Mouse (Mus musculus): ENCODE data around the gene Iqcg. TPM values are rescaled to one million over a fixed set of nuclear protein-coding genes. Genes with fewer than 3 reads are reported as not detected.

Gene Iqcg
- total RNA-seq (2014; rRNA removed) (2.0 and 5.7 TPM in 2 replicates), polyA plus RNA-seq (2015; fragmentation: Nextera tagmentation; extraction: Ambion mirVana) (4.8 and 5.9 TPM in 2 replicates)

GRCm38 (mm10) chr16:33056095-33056785, at the start of gene Iqcg, which contains the start of gene Rpl35a:
Gene Iqcg (minus strand): TSS chr16:33056218.
Gene Rpl35a (plus strand): TSS chr16:33056453.
- no peaks in the 10 kb centered on the region for H3K9me3 ChIP-seq (ENCODE audit: low read length)
- DNase-seq (ENCODE audit: low spot score) (peak; percentile 95), ATAC-seq (peak; percentile 95)
- H3K27me3 ChIP-seq (ENCODE audit: insufficient read depth, low read length) = no peaks in the 10 kb centered on the region
- TF ChIP-seq CTCF (IDR thresholded peaks at IDR 0.05; ENCODE audit: low read depth) = no peak
- 0 out of 2 replicates have a peak, but pooled peaks cover 5% of the 10 kb centered on the region for H3K4me1 ChIP-seq (ENCODE audit: insufficient read depth, low read length)
- H3K4me2 ChIP-seq (ENCODE audit: low read depth, low read length) = peak within 1 kb of the TSS; percentile 80
- peak within 1 kb of the TSS; percentile 94 for H3K27ac ChIP-seq
- peak within 1 kb of the TSS; percentile 92 for H3K4me3 ChIP-seq (ENCODE audit: low read length)
- peak within 1 kb of the TSS; percentile 93 for H3K9ac ChIP-seq (replicated peaks; ENCODE audit: low read length)
- under 1% methylated on average over 47 of the region's 47 CpGs for WGBS
- H3K36me3 ChIP-seq (ENCODE audit: insufficient read depth, low read length) = peaks cover 21% of the 10 kb centered on the region; the same call in 1 of the 2 replicates

GRCm38 (mm10) chr16:33085666-33086065, 29.6 kb upstream of the Iqcg start:
- peaks cover 11% of the 10 kb centered on the region; the same call in 1 of the 2 replicates for H3K36me3 ChIP-seq (ENCODE audit: insufficient read depth, low read length)
- no peak overlapping the region for H3K9ac ChIP-seq (replicated peaks; ENCODE audit: low read length)
- H3K4me1 ChIP-seq (ENCODE audit: insufficient read depth, low read length) = no peaks in the 10 kb centered on the region
- ATAC-seq = no peak
- no peak for TF ChIP-seq CTCF (IDR thresholded peaks at IDR 0.05; ENCODE audit: low read depth)
- H3K9me3 ChIP-seq (ENCODE audit: low read length) = no peaks in the 10 kb centered on the region
- no peak for DNase-seq (ENCODE audit: low spot score)
- H3K27ac ChIP-seq = no peak overlapping the region
- no peak overlapping the region for H3K4me3 ChIP-seq (ENCODE audit: low read length)
- WGBS = 65% methylated on average over 8 of the region's 8 CpGs
- no peak overlapping the region for H3K4me2 ChIP-seq (ENCODE audit: low read depth, low read length)
- H3K27me3 ChIP-seq (ENCODE audit: insufficient read depth, low read length) = no peaks in the 10 kb centered on the region

DNA sequence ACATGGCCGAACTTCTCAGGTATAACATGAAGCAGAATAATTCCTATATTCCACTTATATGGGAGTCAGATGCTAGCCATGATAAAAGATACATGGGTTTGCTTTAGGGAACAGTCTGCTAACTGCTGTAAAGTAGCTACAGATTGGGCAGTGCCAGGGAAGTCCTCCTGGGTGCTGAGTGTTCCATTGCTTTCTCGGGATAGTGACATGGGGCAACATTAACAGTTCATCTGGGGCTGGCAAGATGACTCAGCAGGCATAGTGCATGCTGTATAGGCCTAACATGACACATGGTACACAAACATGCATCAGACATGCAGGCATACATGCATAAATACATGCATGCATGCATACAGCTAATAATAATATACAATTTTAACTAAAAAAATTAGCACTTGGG, 28.0 kb upstream of the Iqcg start:
- no peak overlapping the region for H3K4me3 ChIP-seq (ENCODE audit: low read length)
- H3K9ac ChIP-seq (replicated peaks; ENCODE audit: low read length) = no peak overlapping the region
- no peak overlapping the region for H3K27ac ChIP-seq
- H3K36me3 ChIP-seq (ENCODE audit: insufficient read depth, low read length) = peaks cover 7% of the 10 kb centered on the region; the same call in 1 of the 2 replicates
- no peak overlapping the region for H3K4me2 ChIP-seq (ENCODE audit: low read depth, low read length)
- no peaks in the 10 kb centered on the region for H3K4me1 ChIP-seq (ENCODE audit: insufficient read depth, low read length)
- 93% methylated on average over 2 of the region's 2 CpGs for WGBS
- no peak for TF ChIP-seq CTCF (IDR thresholded peaks at IDR 0.05; ENCODE audit: low read depth)
- H3K9me3 ChIP-seq (ENCODE audit: low read length) = no peaks in the 10 kb centered on the region
- ATAC-seq (no peak), DNase-seq (ENCODE audit: low spot score) (no peak)
- H3K27me3 ChIP-seq (ENCODE audit: insufficient read depth, low read length) = no peaks in the 10 kb centered on the region

DNA sequence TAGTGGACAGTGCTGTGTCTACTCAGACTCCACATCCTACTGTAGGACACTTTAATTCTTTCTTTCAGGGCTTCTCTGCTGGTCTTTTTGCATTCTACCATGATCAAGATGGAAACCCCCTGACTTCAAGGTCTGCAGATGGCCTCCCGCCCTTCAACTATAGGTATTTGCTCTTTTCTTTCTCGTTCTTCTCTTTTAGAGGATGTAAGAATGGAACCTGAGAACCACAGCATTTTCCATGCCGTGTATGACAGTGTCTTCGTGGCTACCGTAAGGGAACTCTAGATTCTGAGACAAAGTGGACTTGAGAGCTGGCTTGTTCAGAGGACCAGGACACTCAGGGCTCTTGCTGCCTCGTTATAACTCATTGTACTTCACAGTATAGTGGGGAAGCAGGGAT, 26.9 kb upstream of the Iqcg start:
- no peaks in the 10 kb centered on the region for H3K27me3 ChIP-seq (ENCODE audit: insufficient read depth, low read length)
- H3K4me1 ChIP-seq (ENCODE audit: insufficient read depth, low read length) = no peaks in the 10 kb centered on the region
- no peak overlapping the region for H3K27ac ChIP-seq
- H3K4me3 ChIP-seq (ENCODE audit: low read length) = no peak overlapping the region
- no peak overlapping the region for H3K9ac ChIP-seq (replicated peaks; ENCODE audit: low read length)
- H3K4me2 ChIP-seq (ENCODE audit: low read depth, low read length) = no peak overlapping the region
- DNase-seq (ENCODE audit: low spot score) = no peak
- no peak for ATAC-seq
- H3K36me3 ChIP-seq (ENCODE audit: insufficient read depth, low read length) = peaks cover 7% of the 10 kb centered on the region; the same call in 1 of the 2 replicates
- no peak for TF ChIP-seq CTCF (IDR thresholded peaks at IDR 0.05; ENCODE audit: low read depth)
- 95% methylated on average over 6 of the region's 6 CpGs for WGBS
- no peaks in the 10 kb centered on the region for H3K9me3 ChIP-seq (ENCODE audit: low read length)

DNA sequence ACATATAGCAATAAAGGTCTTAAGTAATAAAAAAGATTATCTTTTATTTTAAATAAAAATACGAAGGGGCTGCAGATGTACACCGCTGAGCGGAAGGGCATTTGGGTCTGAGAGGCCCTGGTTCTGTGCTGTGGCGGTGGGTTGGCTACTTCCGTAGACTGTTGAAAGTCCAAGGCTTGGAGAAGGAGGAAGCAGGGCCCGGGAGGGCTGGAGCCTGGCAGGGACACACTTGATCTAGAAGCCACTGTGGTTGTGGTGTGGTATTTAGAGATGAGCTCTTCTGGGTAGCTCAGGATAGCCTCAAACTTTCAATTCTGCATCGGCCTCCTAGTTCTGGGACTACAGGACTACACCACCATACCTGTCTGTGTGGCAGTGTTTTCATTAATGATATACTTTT, 24.0 kb upstream of the Iqcg start:
- no peak overlapping the region for H3K4me3 ChIP-seq (ENCODE audit: low read length)
- H3K36me3 ChIP-seq (ENCODE audit: insufficient read depth, low read length) = peaks cover 11% of the 10 kb centered on the region
- H3K4me1 ChIP-seq (ENCODE audit: insufficient read depth, low read length) = no peaks in the 10 kb centered on the region
- no peak overlapping the region for H3K9ac ChIP-seq (replicated peaks; ENCODE audit: low read length)
- H3K4me2 ChIP-seq (ENCODE audit: low read depth, low read length) = no peak overlapping the region
- H3K27me3 ChIP-seq (ENCODE audit: insufficient read depth, low read length) = no peaks in the 10 kb centered on the region
- no peaks in the 10 kb centered on the region for H3K9me3 ChIP-seq (ENCODE audit: low read length)
- WGBS = 93% methylated on average over 7 of the region's 7 CpGs
- no peak for ATAC-seq
- no peak for DNase-seq (ENCODE audit: low spot score)
- TF ChIP-seq CTCF (IDR thresholded peaks at IDR 0.05; ENCODE audit: low read depth) = no peak
- no peak overlapping the region for H3K27ac ChIP-seq

- no peaks in the 10 kb centered on the region for H3K9me3 ChIP-seq (ENCODE audit: low read length)
Observed at GRCm38 (mm10) chr16:33077069-33077627, 21.1 kb upstream of the Iqcg start.

DNA sequence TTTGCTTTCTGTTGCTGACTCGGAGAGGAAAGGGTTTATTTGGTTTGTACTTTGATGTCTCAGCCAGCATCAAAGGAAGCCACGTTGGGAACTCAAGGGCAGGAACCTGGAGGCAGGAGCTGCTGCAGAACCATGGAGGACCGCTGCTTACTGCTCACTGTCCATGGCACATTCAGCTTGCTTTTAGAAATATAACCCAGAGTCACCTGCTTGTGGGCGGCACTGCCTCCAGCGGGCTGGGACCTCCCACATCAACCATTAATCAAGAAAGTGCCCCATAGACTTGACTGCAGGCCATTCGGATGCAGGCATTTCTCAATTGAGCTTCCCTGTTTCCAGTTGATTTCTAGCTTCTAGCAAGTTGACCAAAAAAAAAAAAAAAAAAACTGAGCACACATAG, 20.1 kb upstream of the Iqcg start:
- ATAC-seq = no peak
- 73% methylated on average over 6 of the region's 6 CpGs for WGBS
- no peak overlapping the region for H3K9ac ChIP-seq (replicated peaks; ENCODE audit: low read length)
- peaks cover 16% of the 10 kb centered on the region for H3K36me3 ChIP-seq (ENCODE audit: insufficient read depth, low read length)
- no peak for DNase-seq (ENCODE audit: low spot score)
- no peaks in the 10 kb centered on the region for H3K9me3 ChIP-seq (ENCODE audit: low read length)
- H3K4me1 ChIP-seq (ENCODE audit: insufficient read depth, low read length) = no peaks in the 10 kb centered on the region
- H3K4me3 ChIP-seq (ENCODE audit: low read length) = no peak overlapping the region
- no peak for TF ChIP-seq CTCF (IDR thresholded peaks at IDR 0.05; ENCODE audit: low read depth)
- no peak overlapping the region for H3K27ac ChIP-seq
- H3K4me2 ChIP-seq (ENCODE audit: low read depth, low read length) = no peak overlapping the region
- H3K27me3 ChIP-seq (ENCODE audit: insufficient read depth, low read length) = no peaks in the 10 kb centered on the region

More at GRCm38 (mm10) chr16:33077069-33077627, 21.1 kb upstream of the Iqcg start:
- Histone ChIP-seq H3K27ac (no peak overlapping the region), H3K4me2 (ENCODE audit: low read depth, low read length) (no peak overlapping the region), H3K36me3 (ENCODE audit: insufficient read depth, low read length) (peaks cover 20% of the 10 kb centered on the region), H3K4me3 (ENCODE audit: low read length) (no peak overlapping the region), H3K9ac (replicated peaks; ENCODE audit: low read length) (no peak overlapping the region), H3K27me3 (ENCODE audit: insufficient read depth, low read length) (no peaks in the 10 kb centered on the region), H3K4me1 (ENCODE audit: insufficient read depth, low read length) (no peaks in the 10 kb centered on the region)
- ATAC-seq (no peak), DNase-seq (ENCODE audit: low spot score) (no peak)
- TF ChIP-seq CTCF (IDR thresholded peaks at IDR 0.05; ENCODE audit: low read depth) = no peak
- 94% methylated on average over 5 of the region's 5 CpGs for WGBS

Measured in hindbrain, postnatal 0 days (tissue).